Mouse (Mus musculus) heart, adult 8-10 months (tissue): ENCODE measurements at regions not wholly inside any gene's neighbourhood (a gene's known extent, or its start where the extent isn't known, plus 50 kb on each side); places are given as distances from the start of the nearest gene placed in this dataset.
A peak's percentile ranks its signal among the peaks of the same experiment; 100 is the strongest.

Experiments
- DNase-seq: peaks from one replicate; pipeline ENCODE4 v3.0.0; 2022; ENCODE audit warnings: low spot score

DNA sequence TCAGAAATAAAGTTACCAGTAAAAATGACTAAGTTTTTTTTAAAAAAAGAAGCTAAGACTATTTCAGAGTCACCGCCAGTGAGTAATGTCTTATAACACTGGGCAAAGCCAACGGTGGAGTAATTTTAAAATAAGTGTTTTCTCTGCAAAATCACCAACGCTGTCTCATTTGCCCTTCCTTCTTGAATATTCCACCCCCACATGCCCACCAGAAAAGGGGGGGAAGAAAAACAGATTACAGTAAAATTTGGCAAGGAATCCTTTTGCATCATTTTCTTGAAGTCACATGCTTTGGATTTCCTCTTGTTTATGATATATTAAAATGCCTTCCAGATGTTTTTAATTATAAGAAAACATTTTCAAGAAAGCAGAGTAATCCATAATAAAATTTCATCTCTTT is 482.9 kb downstream of the Lmo4 start:
- DNase-seq = no peak

DNA sequence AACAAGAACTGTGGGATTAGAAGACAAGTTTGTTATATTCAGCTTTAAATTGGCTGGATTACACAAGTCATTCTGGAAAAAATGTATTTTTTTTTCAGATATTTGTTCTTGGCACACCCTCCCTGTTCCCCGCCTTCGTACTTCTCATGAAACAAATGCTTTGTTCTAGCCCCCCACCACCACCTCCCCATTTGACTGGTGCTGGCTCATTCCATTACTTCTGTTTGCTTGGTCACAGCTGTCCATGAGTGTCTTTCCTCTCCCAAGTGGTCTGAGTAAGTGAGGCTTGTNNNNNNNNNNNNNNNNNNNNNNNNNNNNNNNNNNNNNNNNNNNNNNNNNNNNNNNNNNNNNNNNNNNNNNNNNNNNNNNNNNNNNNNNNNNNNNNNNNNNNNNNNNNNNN is 491.8 kb downstream of the Lmo4 start:
- peak; percentile 19 for DNase-seq

DNA sequence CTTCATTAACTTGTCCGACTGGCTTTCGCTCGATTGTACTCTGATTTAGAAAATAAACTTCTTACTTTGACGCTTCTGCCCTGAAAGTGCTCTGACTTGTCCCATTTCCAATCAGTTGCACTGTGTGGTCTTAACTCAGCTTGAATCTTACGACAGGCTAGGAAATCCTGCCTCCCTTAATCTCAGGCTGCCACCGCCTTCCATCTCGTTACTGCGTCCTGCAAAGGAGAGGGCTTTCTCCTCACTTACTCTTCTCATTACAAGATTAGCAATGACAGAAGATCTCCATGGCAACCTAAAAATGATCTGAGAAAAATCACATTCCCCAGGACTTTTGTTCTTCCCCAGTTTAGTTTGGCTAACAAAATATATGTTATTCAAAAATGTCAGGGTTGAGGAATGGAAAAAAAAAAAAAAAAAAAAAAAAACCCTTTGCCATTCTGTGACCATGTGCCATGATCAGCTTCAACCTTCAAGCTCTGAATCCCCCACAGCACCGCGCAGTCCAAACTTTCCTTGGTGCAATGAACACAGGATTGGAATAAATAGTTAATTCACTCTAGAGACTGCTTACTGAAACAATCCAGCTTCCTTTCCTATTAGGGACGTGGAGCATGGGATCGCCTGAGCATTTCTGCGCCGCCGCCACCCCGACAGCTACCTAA is 494.1 kb downstream of the Lmo4 start:
- no peak for DNase-seq

DNA sequence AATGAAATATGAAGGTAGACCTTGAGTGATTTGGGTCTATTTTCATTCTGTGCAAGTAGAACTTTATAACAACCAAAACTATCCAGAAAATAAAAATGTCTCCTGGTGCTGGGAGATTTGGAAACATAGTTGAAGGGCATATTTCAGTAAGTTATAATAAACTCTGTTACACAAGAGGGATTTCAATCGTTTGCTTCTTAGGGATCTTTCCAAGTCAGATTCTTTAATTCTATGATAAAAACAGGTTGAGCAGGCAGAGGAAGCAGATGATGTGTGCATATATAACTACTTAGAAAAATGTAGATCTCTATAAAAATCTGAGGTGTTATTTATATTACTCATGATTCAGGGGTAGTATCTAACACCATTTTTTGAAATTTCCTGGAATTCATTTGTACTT is 498.3 kb downstream of the Lmo4 start:
- DNase-seq = no peak

DNA sequence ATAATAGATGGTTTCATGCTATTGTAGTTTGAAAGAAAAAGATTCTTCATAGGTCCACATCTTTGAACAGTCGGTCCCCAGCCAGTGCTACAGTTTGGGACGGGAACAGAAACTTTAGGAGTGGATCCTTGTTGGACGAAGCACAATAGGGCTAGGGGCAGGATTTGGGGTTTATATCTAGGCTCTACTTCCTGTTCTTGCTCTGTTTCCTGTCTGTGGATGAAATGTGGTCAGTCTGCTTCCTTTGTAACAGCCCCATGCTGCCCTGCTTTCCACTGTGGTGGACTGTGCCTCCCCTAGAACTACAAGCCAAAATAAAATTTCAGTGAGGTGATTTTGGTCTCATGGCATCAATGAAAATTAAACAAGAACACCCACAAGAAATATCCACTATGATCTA is 510.2 kb downstream of the Lmo4 start:
- DNase-seq = no peak

DNA sequence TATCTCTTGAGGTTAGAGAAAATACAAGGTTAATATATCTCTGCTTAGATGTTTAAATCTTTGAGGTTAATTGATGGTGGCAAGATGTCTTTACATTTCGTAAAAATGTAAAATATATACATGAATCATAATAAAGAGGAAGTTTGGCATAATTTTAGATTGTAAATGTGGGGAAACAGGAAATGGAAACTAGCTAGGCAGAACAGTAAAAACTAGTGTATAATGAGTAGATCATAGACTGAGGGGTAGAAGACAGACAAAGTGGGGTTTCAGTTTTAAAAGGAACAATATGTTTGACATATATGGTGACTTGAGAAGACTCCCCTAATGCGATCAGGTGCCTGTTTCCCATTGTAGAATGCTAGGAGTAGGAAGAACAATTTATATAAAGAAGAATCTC is 519.3 kb downstream of the Lmo4 start:
- DNase-seq = no peak

DNA sequence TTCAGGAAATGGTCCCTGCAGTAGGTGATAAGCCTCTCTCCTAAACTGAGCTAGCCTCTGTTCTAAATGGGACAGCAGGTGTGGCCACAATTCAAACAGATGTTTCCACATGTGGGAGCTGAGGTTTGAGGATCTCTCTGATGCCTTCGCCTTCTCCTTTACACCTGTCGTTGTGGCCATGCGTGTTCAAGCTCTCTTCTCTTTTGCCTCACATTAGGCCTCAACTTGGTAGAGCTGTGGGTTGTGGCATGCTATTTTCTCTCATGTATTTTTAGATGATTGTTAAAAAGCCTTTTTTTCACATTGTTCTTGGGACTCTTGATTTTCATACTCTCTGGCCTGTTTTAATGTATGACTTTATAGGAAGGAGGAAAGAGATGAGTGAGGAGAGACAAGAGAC is 526.8 kb downstream of the Lmo4 start:
- DNase-seq = no peak

DNA sequence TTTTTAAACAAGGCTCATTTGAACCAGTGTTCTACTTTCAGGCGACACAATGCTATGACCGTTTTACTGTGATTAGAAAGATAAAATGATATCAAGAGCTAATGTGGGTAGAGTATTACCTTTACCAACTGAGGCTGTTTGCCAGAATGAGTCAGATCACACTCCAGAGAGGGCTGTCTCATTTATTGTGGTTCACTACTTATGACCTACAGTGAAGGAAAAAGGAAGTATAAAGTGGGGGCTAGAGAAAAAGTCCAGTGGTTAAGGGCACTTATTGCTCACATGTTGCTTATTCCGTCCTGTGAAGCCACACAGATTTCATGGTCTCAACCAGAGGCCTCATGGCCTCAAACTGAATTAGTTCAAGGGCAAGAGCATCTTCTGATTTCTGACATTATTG is 530.2 kb downstream of the Lmo4 start:
- DNase-seq = no peak

DNA sequence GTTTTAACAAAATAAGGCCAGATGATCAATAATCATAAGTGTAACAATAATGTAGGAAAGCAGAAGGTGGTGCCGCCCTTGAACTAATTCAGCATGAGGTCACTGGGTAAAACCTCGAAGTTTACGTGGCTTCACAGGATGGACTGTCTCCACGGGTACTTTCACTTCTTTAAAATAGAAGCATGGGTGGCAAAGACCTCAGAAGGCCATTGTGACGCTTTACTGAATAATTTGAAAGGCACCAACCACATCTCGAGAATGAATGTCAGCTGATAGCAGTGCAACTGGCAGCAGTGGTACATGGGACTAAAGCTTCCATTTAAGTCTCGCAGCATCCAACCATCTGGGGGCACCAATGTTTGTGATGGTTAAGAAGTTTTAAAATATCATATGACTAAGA is 530.6 kb downstream of the Lmo4 start:
- DNase-seq = no peak

DNA sequence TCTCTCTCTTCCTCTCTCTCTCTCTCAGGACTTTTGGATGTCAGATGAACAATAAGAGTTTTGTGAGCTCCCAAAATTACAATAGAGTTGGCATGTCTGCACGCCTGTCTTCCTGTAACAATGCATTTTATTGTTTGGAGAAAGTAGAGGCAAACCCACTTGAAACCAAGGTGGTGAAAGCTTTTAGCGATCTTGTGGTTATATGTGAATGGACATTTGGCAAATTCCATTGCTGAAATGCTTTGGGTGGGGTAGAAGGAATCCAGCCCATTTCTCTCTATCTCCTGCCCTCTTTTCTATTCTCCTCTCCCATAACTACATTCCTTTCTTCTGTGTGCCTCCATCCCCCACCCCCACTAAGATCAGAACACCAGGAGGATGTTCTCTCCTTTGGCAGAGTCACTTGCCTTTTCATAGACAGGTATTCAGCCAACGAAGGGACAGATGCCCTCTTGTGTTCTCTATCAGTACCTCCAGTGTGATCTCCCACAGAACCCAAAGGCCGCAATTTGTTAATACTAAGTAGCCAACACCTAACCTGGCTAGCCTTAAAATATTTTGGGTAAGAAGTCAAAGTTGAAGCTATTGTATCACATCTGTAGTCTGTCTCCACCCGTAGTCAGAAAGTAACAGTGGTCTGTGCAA is 542.9 kb downstream of the Lmo4 start:
- no peak for DNase-seq

DNA sequence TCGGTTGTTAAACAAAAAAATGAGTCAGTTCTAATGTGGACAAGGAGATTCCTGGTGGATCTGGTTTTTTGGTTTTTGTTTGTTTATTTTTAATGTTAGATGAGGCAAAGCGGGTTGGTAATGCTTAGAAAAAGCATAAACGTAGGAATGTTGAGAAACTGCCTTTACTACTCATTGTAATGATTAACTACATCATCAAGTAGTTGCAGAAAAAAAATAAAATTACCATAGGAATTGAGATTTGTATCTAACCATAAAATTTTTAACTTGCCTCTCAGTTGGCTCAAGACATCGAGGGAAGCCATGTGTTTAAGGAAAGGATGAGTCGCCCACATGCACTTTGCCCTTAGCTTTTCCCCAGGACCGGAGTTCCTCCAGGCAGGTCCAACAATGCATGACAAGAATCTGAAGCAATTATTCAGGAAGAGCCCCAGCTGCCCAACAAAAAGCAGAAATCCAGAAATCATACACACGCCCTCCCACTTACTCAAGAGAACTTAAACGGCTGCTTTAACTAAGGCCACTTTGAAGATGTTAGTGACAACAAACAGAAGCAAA is 545.5 kb downstream of the Lmo4 start:
- DNase-seq = no peak

DNA sequence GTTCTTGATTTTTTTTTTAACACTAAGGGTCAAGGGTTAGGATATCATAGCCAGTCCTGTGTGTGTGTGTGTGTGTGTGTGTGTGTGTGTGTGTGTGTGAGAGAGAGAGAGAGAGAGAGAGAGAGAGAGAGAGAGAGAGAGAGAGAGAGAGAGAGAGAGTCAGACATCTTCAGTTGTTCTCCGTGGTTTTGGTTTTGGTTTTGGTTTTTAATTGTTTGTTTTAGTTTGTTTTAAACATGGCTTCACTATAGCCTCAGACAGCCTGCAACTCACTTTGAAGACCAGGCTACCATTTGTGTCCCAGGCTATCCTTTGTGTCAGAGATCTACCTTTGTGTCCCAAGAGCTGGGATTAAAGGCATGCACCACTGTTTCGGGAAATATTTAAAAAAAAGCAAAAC is 557.8 kb downstream of the Lmo4 start:
- DNase-seq = no peak

DNA sequence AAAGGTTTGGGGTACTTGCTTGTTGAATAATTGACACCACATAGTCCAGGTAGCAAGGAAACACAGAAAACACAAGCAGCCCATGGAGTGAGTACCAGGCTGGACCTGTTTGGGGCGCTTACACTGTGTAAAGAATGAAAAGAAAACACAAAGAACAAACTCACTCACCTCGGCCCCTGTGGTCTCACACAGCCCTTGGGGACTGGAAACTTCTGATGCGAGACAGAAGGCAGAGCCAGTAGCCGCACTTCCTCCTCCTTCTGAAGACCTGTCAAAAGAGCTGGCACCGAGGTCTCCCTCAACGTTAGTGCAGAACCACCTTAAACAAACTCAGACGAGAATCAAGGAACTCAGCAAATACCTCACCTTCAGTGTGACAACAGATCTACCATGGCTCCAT is 558.2 kb downstream of the Lmo4 start:
- DNase-seq = no peak

DNA sequence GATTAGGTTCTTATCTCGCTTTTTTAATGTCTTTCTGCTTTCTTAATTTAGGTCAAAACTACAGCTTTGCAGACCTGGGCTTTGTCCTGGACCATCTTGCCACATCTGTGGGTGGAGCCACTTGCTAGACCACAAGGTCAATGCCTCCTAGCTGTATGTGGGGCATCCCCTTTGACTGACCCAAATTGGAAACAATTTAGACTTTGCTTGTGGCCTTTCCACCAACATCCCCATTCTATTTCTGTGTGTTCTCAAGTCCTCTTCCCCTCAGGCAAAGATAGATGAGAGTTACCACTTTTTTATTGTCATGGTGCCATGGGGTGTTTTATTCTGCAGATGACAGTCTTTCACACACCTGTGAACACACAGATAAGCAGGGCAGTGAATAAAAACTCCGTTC is 572.0 kb downstream of the Lmo4 start:
- DNase-seq = no peak

DNA sequence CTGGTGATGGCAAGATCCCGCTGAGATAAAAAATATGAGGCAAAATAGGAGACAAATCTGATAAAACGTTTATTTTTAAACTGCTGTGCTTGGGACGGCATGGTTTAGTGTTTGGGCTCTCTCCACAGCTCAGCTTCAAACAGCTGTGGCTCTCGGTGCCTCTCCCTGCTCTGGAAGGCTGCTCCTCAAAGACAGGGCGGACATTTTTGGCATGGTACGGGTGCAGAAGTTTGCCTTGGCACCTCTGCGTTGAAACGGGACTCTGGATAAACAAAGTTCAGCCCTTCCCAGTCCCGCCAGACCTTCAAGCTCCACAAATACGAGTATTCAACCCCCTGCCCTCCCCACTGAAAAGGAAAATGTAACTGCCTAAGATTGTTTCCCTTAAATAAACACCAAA is 573.8 kb downstream of the Lmo4 start:
- peak; percentile 21 for DNase-seq

DNA sequence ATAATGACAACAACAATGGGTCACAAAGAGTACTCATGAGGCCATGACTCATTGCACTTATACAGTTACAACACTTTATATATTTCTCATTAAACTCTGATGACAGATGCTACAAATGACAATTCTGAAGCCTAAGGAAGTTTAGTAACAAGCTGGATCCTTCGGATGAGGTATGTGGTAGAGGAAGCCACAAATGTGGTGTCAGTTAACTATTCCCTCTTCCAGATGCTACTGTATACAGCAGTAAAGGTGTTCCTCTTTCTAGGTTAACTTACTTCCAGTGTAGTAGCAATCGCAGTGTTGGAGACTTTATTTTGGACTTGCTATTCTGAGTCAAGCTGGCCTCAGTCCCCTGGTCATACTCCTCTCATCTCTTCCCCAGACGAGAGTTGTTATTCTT is 580.1 kb downstream of the Lmo4 start:
- DNase-seq = no peak

DNA sequence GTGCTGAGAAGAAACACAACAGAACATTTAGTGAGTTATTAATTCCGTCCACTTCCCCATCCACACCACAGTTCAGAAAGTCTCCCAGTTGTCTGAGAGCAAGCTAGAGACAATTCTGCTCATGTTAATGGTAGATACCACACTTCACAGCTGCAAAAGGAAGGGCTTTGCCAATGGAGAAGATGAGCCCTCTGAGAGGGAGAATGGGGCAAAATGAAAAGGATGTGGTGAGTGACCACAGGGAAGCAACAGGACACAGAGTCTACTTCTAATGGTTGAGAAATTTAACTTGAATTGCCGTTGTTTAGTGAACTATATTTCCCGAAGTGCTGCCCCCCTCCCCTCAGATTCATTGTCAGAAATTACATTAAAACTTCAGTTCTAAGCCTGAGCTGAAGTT is 582.7 kb downstream of the Lmo4 start:
- no peak for DNase-seq

DNA sequence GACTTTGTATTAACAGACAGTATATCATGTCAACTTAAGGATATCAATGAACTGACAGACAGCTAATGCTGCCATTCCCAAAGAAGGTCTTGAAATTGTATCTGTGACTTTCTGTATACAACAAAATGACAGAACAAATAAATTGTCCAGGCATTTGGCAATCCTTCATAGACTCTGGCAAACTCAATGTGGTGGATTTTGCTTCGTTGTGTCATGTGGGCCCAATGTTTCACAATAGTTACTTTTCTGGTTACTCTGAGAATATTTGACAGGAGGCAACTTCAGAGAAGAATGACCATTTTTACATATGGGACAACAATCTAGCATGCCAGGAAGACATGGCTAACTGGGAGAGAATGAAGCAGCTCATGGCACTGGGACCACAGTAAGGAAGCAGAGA is 585.9 kb downstream of the Lmo4 start:
- no peak for DNase-seq

DNA sequence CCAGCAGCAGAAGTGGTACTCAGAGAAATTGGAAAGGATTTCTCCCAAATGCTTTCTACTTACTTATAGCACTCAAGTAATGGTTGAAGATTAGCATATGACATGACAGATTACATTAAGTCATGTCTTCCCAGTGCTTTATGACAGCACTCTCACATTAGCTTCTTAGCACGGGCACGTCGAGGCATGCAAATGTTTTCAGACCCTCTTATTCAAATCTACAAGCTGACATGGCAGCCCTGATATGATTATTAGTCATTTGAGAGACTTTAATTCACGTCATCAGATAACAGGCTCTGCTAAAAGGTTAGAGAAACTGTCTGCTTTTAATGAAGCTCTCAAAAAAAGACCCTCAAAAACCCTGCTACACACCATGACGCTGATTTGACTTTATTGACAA is 590.1 kb downstream of the Lmo4 start:
- no peak for DNase-seq

DNA sequence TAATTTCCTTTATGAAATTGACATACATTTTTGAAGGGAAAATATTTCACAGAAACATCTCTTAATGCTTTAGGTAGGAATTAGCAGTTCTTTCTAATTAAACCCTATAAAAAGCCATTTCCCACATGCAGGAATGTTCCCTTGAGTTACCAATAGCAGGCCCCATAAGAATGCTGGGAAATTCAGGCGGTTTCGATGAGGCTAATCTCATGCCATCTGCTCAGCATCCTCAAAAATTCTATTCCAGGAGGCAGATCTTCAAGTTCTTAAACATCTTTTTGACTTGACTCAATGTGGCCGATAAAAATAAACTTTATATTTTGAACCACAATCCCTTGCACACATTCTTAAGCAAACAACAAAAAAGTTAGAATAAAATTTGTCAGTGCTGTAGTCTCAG is 591.0 kb downstream of the Lmo4 start:
- DNase-seq = no peak

DNA sequence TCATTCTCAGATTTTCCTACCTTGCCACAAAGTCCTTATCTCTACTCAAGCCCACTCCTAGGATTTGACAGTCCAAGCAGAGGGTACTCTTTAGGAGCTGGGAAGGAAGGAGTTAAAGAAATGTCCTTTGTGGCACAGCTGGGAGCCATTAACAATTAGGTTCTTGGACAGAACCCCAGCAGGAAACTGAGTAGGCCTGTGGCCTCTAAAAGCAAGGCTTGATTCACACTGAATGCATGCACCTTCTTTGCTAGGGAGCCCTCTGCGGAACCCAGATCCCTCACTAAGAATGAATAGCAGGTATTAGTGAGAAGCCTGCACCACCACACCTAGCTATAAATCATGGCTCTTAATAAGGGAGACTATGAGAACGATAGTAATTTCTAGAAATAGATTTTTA is 595.3 kb downstream of the Lmo4 start:
- no peak for DNase-seq

DNA sequence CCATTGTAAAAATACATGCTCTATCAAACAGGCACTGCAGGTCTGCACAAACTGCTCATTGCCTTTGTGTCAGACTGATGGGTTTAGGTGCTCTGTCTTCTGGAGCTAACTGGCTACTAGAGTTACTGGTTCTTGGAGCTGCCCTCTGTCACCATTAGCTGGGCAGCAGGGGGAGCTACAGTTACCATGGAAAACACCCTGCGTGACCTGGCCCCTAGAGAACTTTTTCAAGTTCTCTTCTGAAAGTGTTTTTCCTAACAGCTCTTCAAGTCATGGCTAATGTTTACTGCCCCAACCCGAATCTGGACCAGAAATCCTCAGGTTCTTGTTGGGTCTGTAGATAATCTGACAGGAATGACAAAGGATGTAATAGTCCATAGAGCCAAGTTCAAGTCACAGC is 605.9 kb downstream of the Lmo4 start:
- DNase-seq = peak; percentile 20

DNA sequence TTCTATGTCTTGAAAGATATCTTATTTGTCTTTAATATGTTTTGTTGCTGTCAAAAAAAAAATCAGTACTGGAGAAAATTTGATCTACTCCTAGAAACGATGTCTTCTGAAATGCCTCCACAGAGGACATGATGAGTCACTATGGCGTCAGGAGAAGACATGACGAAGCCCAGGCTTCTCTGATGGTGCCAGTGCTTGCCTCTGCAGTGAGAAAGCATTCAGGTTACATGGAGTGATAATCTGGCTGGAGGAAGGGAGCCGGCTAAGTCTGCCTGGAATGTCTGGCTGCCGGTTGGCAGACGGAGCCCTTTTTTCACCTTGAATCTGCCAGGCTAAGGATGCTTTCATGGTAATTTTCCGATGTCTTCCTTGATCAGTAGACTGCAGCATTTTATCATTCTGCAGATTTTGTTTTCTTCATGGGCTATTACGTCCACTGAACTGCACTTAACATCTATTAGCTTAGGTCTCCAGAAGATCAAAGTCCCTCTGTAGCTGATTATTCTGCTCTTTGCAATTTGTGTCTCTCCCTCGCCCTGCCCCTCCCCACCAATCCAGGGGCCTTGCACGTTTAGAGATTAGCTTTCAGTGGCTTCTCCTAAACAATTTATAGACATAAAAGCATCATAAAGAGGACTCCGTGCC is 607.9 kb downstream of the Lmo4 start:
- DNase-seq = no peak
